Mouse (Mus musculus): ENCODE results near the gene Agbl1.

DNA sequence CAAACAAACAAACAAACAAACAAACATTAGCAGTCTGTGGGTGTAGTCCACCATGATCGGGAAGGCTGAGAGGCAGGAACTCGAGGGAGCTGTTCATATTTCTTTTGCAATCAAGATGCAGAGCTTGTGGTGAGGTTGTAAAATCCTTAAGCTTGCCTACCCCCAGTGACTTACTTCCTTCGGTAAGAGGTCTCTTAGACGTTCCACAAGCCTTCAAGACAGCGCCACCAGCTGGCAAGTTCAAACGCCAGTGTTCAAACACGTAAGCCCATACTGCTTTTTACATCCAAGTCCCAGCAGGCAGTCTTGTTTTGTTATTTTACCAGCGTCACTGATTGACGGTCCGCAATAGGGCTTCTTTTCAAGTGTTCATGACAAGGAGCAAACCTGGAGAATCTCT, 123.8 kb downstream of the Agbl1 start:
- TF ChIP-seq EP300 (IDR thresholded peaks at IDR 0.05; ENCODE audit: insufficient read depth, low read depth, low read length) (no peak), CTCF (IDR thresholded peaks at IDR 0.05; ENCODE audit: low read depth, low read length) (peak; percentile 48)
